Mouse (Mus musculus): ENCODE data around the gene Cd300a. TPM values are rescaled to one million over a fixed set of nuclear protein-coding genes. Genes with fewer than 3 reads are reported as not detected.
A peak's percentile ranks its signal among the peaks of the same experiment; 100 is the strongest.
"Not testable (repeated sequence)": the region's sequence is repeated elsewhere in the genome, so short reads cannot be mapped to it uniquely, and the experiment has no call there.

The Cd300a gene
- polyA plus RNA-seq, 1 experiment from 2014 or later: 5.4 TPM

DNA sequence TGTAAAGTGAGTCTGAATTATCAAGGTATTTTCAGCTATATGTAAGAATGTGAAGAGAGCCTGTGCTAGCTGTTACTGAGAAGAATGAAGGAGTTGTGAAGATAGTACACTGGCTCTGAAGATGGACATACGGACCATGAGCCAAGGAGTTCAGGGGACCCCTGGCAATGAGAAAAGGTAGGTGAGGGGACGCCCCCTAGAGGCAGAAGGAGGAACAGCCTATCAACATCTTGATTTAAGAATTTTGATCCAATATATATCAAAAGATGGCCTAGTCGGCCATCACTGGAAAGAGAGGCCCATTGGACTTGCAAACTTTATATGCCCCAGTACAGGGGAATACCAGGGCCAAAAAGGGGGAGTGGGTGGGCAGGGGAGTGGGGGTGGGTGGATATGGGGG lies 19.7 kb downstream of the Cd300a start:
- not testable (repeated sequence) for H3K27me3 ChIP-seq (replicated peaks; ENCODE audit: control insufficient read depth, insufficient read depth, low read length); H3K4me2 ChIP-seq; ATAC-seq (replicated peaks; ENCODE audit: low FRiP score); H3K9ac ChIP-seq (ENCODE audit: low read depth, low read length); H3K4me3 ChIP-seq (ENCODE audit: low read depth, low read length); H3K27ac ChIP-seq (ENCODE audit: low read depth, low read length); DNase-seq (ENCODE audit: low spot score); H3K4me1 ChIP-seq (replicated peaks; ENCODE audit: control insufficient read depth, insufficient read depth, low read length); H3K9me3 ChIP-seq (ENCODE audit: control insufficient read depth, low read length); H3K36me3 ChIP-seq (ENCODE audit: control insufficient read depth, insufficient read depth, low read length)
- 40% methylated on average over 3 of the region's 3 CpGs for WGBS

DNA sequence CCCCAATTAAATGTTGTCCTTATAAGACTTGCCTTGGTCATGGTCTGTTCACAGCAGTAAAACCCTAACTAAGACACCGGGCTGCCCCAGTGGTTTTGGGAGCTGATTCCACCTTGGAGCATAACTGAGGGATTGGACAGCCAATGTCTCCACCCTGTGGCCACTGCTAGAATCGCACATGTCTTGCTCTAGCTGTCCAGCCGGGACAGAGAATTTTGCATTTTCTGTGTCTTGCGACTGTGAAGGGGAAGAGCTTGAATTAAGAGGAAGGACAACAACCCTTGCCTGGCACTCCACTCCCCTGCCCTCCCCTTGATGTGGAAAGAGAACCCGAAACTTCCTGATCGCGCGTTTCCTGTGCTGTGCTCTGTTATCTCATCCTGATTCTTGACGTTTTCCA lies 23.0 kb downstream of the Cd300a start:
- Histone ChIP-seq H3K27me3 (replicated peaks; ENCODE audit: control insufficient read depth, insufficient read depth, low read length) (no peaks in the 10 kb centered on the region), H3K9me3 (ENCODE audit: control insufficient read depth, low read length) (no peaks in the 10 kb centered on the region), H3K4me1 (replicated peaks; ENCODE audit: control insufficient read depth, insufficient read depth, low read length) (0 out of 2 replicates have a peak, but pooled peaks cover 1% of the 10 kb centered on the region), H3K27ac (ENCODE audit: low read depth, low read length) (no peak overlapping the region), H3K36me3 (ENCODE audit: control insufficient read depth, insufficient read depth, low read length) (no peaks in the 10 kb centered on the region), H3K4me2 (no peak overlapping the region), H3K9ac (ENCODE audit: low read depth, low read length) (no peak overlapping the region), H3K4me3 (ENCODE audit: low read depth, low read length) (no peak overlapping the region)
- ATAC-seq (replicated peaks; ENCODE audit: low FRiP score) (peak; percentile 68), DNase-seq (ENCODE audit: low spot score) (peak; percentile 69)
- 7% methylated on average over 9 of the region's 9 CpGs for WGBS

DNA sequence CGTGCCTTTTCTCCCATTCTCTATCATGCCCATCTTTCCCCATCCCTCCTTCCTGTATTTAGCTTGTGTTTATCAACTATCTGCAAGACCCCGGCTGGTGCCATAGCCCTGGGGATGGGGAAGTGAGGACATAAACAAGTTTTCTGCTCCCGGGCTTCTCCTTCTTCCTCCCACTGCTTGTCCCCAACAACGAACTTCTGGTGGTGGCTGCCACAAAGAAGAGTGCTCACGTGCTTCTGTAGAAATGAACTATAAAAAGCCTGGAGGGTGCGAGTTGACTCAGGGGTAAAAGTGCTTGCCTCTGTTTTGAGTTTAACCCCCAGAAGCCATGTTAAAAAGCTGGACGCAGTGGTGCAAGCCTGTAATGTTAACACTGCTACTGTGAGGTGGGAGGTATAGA lies 25.1 kb downstream of the Cd300a start:
- no peak for DNase-seq (ENCODE audit: low spot score)
- Histone ChIP-seq H3K27me3 (replicated peaks; ENCODE audit: control insufficient read depth, insufficient read depth, low read length) (no peaks in the 10 kb centered on the region), H3K27ac (ENCODE audit: low read depth, low read length) (no peak overlapping the region)

DNA sequence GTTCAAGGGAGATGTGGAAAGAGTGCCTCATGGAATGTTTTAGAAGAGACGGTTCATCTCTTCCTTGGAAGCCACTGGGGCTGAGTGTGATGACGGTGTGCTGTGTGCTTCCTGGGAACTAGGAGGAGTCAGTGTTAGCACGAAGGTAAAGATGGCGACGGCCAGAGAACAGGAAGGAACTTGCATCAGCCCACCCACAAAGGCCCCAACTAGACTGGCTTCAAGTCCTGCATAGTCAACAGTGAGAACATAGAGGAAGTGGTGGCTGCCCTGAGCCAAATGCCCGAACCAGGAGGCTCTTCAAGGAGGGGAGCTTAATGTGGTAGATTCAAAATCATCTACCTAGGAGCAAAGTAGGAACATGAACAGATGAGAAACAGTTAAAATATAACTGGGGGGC lies 27.3 kb downstream of the Cd300a start:
- H3K9me3 ChIP-seq (ENCODE audit: control insufficient read depth, low read length): no peaks in the 10 kb centered on the region
- H3K36me3 ChIP-seq (ENCODE audit: control insufficient read depth, insufficient read depth, low read length): no peaks in the 10 kb centered on the region
- 44% methylated on average over 6 of the region's 6 CpGs for WGBS
- H3K4me3 ChIP-seq (ENCODE audit: low read depth, low read length): no peak overlapping the region
- no peak overlapping the region for H3K9ac ChIP-seq (ENCODE audit: low read depth, low read length)
- no peak for ATAC-seq (replicated peaks; ENCODE audit: low FRiP score)
- H3K4me2 ChIP-seq: no peak overlapping the region
- no peak overlapping the region for H3K27ac ChIP-seq (ENCODE audit: low read depth, low read length)
- no peaks in the 10 kb centered on the region for H3K4me1 ChIP-seq (replicated peaks; ENCODE audit: control insufficient read depth, insufficient read depth, low read length)
- DNase-seq (ENCODE audit: low spot score): no peak
- no peaks in the 10 kb centered on the region for H3K27me3 ChIP-seq (replicated peaks; ENCODE audit: control insufficient read depth, insufficient read depth, low read length)

More for the DNA sequence above, 25.1 kb downstream of the Cd300a start:
- Histone ChIP-seq H3K9me3 (ENCODE audit: control insufficient read depth, low read length) (no peaks in the 10 kb centered on the region), H3K4me3 (ENCODE audit: low read depth, low read length) (no peak overlapping the region), H3K4me1 (replicated peaks; ENCODE audit: control insufficient read depth, insufficient read depth, low read length) (no peaks in the 10 kb centered on the region), H3K36me3 (ENCODE audit: control insufficient read depth, insufficient read depth, low read length) (no peaks in the 10 kb centered on the region), H3K4me2 (no peak overlapping the region), H3K9ac (ENCODE audit: low read depth, low read length) (no peak overlapping the region)
- ATAC-seq (replicated peaks; ENCODE audit: low FRiP score): no peak
- WGBS: 26% methylated on average over 7 of the region's 7 CpGs

DNA sequence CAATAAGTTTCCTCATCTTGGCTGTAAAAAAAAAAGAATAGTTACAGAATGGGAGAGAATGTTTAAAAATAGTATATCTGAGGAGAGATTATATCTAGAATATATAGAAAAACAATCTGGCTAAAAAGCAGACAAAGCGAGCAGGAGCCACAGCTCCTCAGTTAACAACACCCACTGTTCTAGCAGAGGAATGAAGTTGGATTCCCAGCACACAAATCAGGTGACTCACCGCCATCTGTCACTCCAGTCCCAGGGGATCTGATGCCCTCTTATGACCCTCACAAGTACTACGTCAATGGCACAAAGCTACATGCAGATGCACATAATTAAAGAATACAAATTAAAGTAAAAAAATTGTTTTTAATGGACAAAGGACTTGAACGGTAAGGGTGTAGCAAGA lies 32.6 kb downstream of the Cd300a start:
- DNase-seq (ENCODE audit: low spot score) (no peak), ATAC-seq (replicated peaks; ENCODE audit: low FRiP score) (no peak)
- H3K36me3 ChIP-seq (ENCODE audit: control insufficient read depth, insufficient read depth, low read length): no peaks in the 10 kb centered on the region
- no peak overlapping the region for H3K27ac ChIP-seq (ENCODE audit: low read depth, low read length)
- WGBS: 80% methylated on average over 4 of the region's 4 CpGs
- H3K9ac ChIP-seq (ENCODE audit: low read depth, low read length): no peak overlapping the region
- no peak overlapping the region for H3K4me2 ChIP-seq
- no peaks in the 10 kb centered on the region for H3K27me3 ChIP-seq (replicated peaks; ENCODE audit: control insufficient read depth, insufficient read depth, low read length)
- no peak overlapping the region for H3K4me3 ChIP-seq (ENCODE audit: low read depth, low read length)
- H3K9me3 ChIP-seq (ENCODE audit: control insufficient read depth, low read length): no peaks in the 10 kb centered on the region
- no peaks in the 10 kb centered on the region for H3K4me1 ChIP-seq (replicated peaks; ENCODE audit: control insufficient read depth, insufficient read depth, low read length)

DNA sequence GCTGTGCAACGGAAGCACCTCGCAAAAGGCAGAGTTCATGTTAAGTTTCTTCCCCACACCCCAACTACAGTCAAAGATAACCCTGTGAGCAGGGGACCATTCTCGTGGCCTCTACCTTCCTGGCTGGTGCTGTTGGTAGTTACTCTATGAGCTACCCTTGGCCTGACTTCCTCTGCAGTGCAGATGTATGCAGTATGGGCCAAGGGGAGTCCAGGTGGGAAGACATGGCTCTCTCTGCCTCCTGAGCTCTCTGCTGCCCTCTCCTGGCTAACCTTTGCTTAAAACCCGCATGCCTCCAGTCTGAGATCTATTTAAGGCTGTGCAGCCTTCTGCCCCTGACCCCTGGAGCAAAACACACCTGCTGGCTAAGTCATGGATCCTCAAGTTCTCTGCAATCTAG lies 34.1 kb downstream of the Cd300a start:
- Histone ChIP-seq H3K4me1 (replicated peaks; ENCODE audit: control insufficient read depth, insufficient read depth, low read length) (no peaks in the 10 kb centered on the region), H3K4me2 (no peak overlapping the region), H3K36me3 (ENCODE audit: control insufficient read depth, insufficient read depth, low read length) (no peaks in the 10 kb centered on the region), H3K9ac (ENCODE audit: low read depth, low read length) (no peak overlapping the region), H3K9me3 (ENCODE audit: control insufficient read depth, low read length) (no peaks in the 10 kb centered on the region), H3K4me3 (ENCODE audit: low read depth, low read length) (no peak overlapping the region), H3K27ac (ENCODE audit: low read depth, low read length) (no peak overlapping the region), H3K27me3 (replicated peaks; ENCODE audit: control insufficient read depth, insufficient read depth, low read length) (no peaks in the 10 kb centered on the region)
- WGBS: 73% methylated on average over 4 of the region's 4 CpGs
- no peak for ATAC-seq (replicated peaks; ENCODE audit: low FRiP score)
- DNase-seq (ENCODE audit: low spot score): no peak

DNA sequence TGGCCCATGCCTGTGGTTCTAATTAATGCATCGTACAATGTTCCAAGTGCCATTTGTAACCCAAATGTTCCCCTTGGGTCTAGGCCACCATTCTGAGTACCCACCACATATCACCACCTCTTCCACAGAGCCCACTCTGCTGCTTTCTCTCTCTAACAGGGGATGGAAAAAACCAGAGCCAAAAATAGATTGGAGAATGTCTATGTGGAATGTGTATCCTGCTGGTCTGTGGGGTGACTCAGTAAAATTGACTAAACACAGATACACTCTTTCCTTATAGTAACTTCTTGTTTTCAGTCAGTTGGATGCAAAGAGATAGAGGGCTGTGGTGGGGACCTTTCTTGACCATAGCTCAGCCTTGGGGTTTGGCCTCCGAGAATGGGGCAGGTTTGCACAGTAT lies 39.7 kb downstream of the Cd300a start:
- 58% methylated on average over 2 of the region's 2 CpGs for WGBS
- DNase-seq (ENCODE audit: low spot score) (no peak), ATAC-seq (replicated peaks; ENCODE audit: low FRiP score) (no peak)

DNA sequence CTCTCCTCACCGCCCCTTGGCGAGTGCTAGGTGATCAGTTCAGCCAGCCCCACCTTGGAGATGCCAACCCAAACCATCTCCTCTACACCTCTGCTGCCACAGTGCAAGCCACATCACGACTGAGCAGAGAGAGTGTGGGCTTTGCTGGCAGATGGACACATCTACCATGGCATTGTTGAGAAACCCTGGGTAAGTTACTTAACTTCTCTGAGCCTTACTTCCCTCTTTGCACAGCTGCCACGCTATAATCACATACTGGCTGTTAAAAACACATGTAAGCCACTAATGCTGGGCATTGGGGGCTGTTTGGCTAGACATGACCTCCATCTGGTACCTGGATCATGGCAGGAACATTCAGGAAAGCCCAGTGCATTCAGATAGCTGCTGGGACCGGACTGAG lies 41.2 kb downstream of the Cd300a start:
- no peak overlapping the region for H3K4me3 ChIP-seq (ENCODE audit: low read depth, low read length)
- H3K9me3 ChIP-seq (ENCODE audit: control insufficient read depth, low read length): no peaks in the 10 kb centered on the region
- H3K27ac ChIP-seq (ENCODE audit: low read depth, low read length): no peak overlapping the region
- H3K4me2 ChIP-seq: no peak overlapping the region
- ATAC-seq (replicated peaks; ENCODE audit: low FRiP score): no peak
- WGBS: 66% methylated on average over 5 of the region's 5 CpGs
- no peaks in the 10 kb centered on the region for H3K4me1 ChIP-seq (replicated peaks; ENCODE audit: control insufficient read depth, insufficient read depth, low read length)
- no peak for DNase-seq (ENCODE audit: low spot score)
- H3K9ac ChIP-seq (ENCODE audit: low read depth, low read length): no peak overlapping the region
- no peaks in the 10 kb centered on the region for H3K36me3 ChIP-seq (ENCODE audit: control insufficient read depth, insufficient read depth, low read length)
- no peaks in the 10 kb centered on the region for H3K27me3 ChIP-seq (replicated peaks; ENCODE audit: control insufficient read depth, insufficient read depth, low read length)

More for the DNA sequence above, 39.7 kb downstream of the Cd300a start:
- H3K4me3 ChIP-seq (ENCODE audit: low read depth, low read length): no peak overlapping the region
- no peaks in the 10 kb centered on the region for H3K27me3 ChIP-seq (replicated peaks; ENCODE audit: control insufficient read depth, insufficient read depth, low read length)
- no peak overlapping the region for H3K9ac ChIP-seq (ENCODE audit: low read depth, low read length)
- H3K9me3 ChIP-seq (ENCODE audit: control insufficient read depth, low read length): no peaks in the 10 kb centered on the region
- H3K4me1 ChIP-seq (replicated peaks; ENCODE audit: control insufficient read depth, insufficient read depth, low read length): no peaks in the 10 kb centered on the region
- H3K4me2 ChIP-seq: no peak overlapping the region
- no peaks in the 10 kb centered on the region for H3K36me3 ChIP-seq (ENCODE audit: control insufficient read depth, insufficient read depth, low read length)
- no peak overlapping the region for H3K27ac ChIP-seq (ENCODE audit: low read depth, low read length)

DNA sequence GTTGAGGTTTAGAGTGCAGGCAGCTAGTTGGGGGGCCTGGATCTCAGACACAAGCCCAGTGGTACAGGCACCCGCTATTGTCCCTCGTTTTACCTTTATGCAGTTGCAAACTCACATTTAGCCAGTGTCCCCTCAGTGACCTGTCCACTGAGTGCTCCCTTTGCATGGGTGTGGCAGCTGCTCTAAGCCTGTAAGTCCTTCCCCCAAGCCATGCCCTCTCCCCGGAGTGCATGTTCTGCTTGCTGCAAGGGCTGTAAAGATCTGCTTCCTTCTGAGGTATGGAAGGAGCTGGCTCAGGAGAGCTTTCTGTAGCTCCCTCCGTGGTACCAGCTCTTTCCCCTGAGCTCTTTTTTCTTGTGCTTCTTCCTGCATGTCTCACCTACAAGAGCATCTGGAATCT lies 43.8 kb downstream of the Cd300a start:
- Histone ChIP-seq H3K4me3 (ENCODE audit: low read depth, low read length) (no peak overlapping the region), H3K4me2 (no peak overlapping the region), H3K9ac (ENCODE audit: low read depth, low read length) (no peak overlapping the region), H3K9me3 (ENCODE audit: control insufficient read depth, low read length) (no peaks in the 10 kb centered on the region), H3K27ac (ENCODE audit: low read depth, low read length) (no peak overlapping the region), H3K4me1 (replicated peaks; ENCODE audit: control insufficient read depth, insufficient read depth, low read length) (no peaks in the 10 kb centered on the region), H3K27me3 (replicated peaks; ENCODE audit: control insufficient read depth, insufficient read depth, low read length) (no peaks in the 10 kb centered on the region), H3K36me3 (ENCODE audit: control insufficient read depth, insufficient read depth, low read length) (no peaks in the 10 kb centered on the region)
- ATAC-seq (replicated peaks; ENCODE audit: low FRiP score) (no peak), DNase-seq (ENCODE audit: low spot score) (no peak)
- 63% methylated on average over 4 of the region's 4 CpGs for WGBS

Data from liver, embryonic 11.5 days (tissue).